Mouse (Mus musculus): ENCODE data around the gene Dnm3.

The Dnm3 gene

GRCm38 (mm10) chr1:162477246-162478209, at the start of gene Dnm3:
Gene Dnm3, minus strand, starts transcription at chr1:162478034.
- DNase-seq (ENCODE audit: low read depth), result peak; percentile 58

- DNase-seq (ENCODE audit: low read depth), result no peak
These were observed 37.3 kb upstream of the Dnm3 start for GRCm38 (mm10) chr1:162515116-162515515.

GRCm38 (mm10) chr1:162510013-162510356, 32.2 kb upstream of the Dnm3 start:
- DNase-seq (ENCODE audit: low read depth), result no peak

- peak; percentile 32 for DNase-seq (ENCODE audit: low read depth)
These were observed 31.6 kb upstream of the Dnm3 start for GRCm38 (mm10) chr1:162509329-162510012.

DNA sequence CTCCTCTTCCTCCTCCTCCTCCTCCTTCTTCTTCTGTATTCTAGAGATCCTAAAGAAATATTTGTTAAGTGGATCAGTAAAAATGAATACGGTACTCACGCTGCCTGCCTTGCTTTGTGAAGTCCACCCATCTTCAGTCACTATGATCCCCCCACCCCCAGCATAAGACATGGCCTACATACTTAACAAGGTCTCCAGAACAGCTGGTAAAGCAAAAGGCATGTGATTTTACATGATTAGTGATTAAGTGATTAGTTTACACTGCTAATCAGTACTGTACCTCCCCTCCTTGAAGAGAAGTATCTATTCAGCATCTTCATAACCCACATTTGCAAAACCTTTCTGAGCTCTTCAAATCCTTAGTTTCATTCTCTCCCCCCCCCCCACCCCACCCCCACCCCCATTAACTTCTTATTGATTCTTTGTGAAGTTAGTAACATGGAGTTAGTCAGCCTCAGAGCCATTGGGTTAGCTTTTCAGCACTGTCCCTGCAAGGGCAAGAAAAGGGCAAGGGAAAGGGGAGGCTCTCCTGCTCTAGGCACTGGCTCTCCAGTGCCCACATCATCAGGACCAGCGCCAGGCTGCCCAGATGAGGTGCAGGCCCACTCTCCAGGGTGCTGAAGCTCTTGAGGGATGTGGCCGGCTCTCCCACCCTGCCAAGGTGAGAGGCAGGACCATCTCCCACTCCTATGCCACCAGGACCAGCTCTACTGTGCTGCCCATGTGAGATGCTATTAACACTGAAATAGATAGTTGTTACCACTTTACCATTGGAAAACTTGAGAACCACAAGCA, 30.6 kb upstream of the Dnm3 start:
- DNase-seq (ENCODE audit: low read depth), result no peak

DNA sequence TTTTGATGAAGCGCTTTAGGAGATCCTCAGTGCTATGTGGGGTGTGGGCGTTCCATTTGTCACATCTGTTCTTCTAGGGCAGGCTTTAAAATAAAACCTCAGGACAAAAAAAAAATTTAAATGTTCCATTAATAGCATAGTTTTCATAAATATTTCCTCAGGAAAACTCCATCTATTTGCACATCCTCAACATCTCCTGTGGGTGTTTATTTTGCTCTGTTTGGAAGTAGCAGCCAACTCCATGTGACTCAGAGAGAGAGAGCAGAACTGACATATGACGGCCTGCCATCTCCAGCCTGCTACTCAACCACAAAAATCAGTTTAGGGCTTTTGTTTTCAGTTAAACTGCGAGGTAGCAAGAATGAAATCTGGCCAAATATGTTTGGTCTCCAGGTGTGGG, 28.7 kb upstream of the Dnm3 start:
- no peak for DNase-seq (ENCODE audit: low read depth)

GRCm38 (mm10) chr1:162505649-162506048, 27.8 kb upstream of the Dnm3 start:
- no peak for DNase-seq (ENCODE audit: low read depth)

- no peak for DNase-seq (ENCODE audit: low read depth)
These were observed 1.2 kb downstream of the Dnm3 start for GRCm38 (mm10) chr1:162476531-162477080.

DNA sequence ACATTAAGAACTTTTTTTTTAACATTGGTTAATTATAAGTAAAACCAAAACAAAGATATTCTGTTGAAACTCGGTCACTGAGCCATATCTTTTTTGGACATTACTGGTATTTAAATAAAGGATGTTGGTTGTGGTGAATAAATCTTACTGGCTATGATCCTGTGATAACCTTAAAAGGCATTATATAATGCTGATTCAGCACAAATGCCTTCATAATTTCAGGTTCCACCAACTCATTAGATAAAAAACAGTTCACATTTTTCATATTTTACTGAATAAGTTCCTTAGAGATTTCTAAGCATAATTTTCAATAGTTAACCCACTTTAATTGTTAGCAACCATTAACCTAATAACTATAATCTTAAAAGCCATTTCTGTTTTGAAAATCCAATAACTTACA, 4.9 kb downstream of the Dnm3 start:
- no peak for DNase-seq (ENCODE audit: low read depth)

- no peak for DNase-seq (ENCODE audit: low read depth)
These were observed 6.7 kb downstream of the Dnm3 start for GRCm38 (mm10) chr1:162471089-162471488.

DNA sequence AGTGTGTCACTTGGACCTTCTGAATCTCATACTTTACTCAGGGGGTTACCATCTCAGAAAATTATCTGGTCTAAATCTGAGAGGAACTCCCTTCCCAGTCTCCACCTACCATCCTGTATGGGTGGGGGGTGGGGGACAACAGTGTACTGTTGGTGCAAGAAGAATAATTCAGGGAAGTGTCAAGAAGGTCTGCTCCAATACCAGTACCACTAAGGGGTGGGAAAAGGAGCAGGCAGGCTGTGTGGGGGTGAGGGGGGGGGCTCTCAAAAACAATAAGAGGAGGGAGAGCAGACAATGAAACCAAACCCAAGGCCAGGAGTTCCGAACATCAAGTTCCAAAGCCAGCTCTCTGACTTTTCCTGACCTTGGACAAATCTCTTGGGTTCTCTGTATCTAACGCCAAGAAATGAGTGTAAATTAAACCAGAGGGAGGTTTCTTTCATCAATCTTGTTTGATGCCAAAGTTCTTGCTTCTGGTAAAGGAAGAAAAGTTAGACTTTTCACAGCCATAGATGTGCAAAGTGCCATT, 8.0 kb downstream of the Dnm3 start:
- DNase-seq (ENCODE audit: low read depth), result no peak

DNA sequence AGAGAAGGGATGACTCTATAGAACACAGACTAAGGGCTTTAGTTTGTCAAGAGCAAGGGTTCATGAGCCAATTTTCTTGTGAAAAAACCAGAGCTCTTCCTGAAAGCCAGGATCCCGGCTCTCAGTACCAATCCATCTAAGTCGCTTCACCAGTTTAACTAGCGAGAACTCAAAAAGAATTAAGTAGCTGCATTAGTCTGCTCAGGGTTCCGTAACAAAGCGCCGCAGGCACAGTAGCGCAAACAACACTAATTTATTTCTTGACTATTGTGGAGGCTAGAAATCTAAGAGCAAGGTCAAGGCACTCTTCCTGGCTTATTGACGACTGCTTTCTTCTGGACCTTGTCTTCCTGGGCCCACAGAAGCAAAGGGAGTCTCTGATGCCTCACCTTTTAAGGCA, 14.2 kb downstream of the Dnm3 start:
- DNase-seq (ENCODE audit: low read depth), result no peak

GRCm38 (mm10) chr1:162458711-162459110, 19.1 kb downstream of the Dnm3 start:
- DNase-seq (ENCODE audit: low read depth), result no peak

GRCm38 (mm10) chr1:162456861-162457260, 21.0 kb downstream of the Dnm3 start:
- no peak for DNase-seq (ENCODE audit: low read depth)

DNA sequence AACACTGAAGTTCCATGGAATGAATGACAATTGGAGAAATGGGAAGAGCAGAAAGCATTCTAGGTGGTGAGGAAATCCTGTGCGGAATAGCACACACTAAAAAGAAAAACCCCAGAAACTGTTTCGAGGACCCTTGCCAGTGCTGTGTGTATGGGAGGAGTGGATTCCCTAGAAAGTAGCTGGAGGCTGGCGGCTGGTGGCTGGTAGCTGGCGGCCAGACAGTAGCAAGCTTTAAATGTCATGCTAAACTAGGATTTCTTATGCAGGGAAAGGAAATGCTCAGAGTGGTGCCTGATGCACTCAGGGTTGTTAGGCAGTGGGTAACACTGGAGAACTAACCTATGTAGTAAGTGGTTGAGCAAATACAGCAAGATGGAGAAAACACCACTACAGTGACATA, 21.4 kb downstream of the Dnm3 start:
- DNase-seq (ENCODE audit: low read depth), result no peak

GRCm38 (mm10) chr1:162453578-162453977, 24.3 kb downstream of the Dnm3 start:
- no peak for DNase-seq (ENCODE audit: low read depth)

DNA sequence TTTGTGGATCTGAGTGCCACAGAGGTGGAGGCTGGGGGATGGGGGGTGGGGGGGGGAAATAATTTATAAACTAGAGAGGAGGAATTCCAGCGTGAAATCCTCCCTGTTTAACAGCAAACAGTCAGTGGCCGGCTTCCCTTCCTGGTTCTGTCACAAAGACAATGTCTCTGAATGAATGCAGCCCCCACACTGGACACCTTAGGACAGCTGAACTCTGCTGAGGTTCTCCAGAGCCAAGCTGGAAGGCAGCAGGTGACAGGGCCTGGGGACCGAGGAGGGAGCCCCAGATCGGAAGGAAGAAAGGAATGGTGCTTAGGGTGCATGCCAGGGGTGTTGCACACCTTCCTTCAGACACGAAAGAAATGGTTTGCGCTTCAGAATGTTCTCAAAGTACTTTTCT, 24.8 kb downstream of the Dnm3 start:
- DNase-seq (ENCODE audit: low read depth), result no peak

DNA sequence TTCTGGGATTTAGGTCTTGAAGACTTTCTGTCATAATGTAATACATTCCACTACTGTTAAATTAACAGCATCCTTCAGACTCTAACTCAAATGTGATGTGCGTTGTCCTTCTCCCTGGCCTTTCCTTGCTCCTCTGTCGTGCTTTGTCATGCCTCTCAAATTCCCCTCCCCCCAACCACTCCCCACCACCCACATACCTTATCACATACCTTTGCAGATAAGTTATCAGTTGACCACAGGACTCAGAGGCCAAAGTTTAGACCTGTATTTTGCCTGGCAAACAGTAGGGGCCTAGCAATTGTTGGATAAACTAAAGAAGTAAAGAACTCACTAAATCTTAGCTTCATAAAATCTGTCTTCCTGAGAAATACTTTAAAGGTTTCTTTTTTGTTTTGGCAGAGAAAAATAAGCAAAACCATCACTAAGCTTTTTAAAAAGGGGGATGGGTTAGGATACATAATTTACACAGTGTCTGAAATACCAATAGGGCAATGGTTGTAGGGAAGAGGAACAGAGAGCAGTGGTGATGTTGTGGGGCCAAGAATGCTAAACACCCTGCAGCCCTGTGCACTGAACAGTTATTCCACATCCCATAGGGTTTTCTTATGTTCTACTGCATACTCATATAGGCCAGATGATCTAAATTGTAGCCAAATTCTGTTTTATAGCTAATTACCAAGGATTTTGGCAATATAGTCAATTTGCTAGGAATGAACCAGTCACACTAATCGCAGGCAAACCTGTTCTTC, 28.5 kb downstream of the Dnm3 start:
- DNase-seq (ENCODE audit: low read depth), result no peak

GRCm38 (mm10) chr1:162444805-162445204, 33.0 kb downstream of the Dnm3 start:
- DNase-seq (ENCODE audit: low read depth), result no peak

DNA sequence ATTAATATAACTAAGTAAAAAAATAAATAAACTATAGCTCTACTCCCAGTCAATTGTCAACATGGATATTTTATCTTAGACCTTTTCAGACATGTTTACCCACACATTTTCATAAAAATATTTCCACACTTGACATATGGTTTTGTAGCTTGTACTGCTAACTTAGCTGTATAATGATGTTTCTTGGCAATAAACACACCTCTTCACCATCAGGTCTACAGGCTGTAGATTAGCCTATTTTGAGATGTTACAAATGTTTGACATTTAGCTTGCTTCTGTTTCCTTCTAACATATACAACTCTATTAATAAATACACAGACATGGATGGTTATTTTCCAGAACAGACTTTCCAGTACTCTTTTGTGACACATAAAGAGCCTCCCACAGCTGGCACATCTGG, 38.3 kb downstream of the Dnm3 start:
- DNase-seq (ENCODE audit: low read depth), result no peak

- no peak for DNase-seq (ENCODE audit: low read depth)
These were observed 41.2 kb downstream of the Dnm3 start for GRCm38 (mm10) chr1:162436672-162437071.
